Mouse (Mus musculus): ENCODE measurements around the gene C1qtnf4. TPM values are rescaled to one million over a fixed set of nuclear protein-coding genes. Genes with fewer than 3 reads are reported as not detected.
"Not testable (repeated sequence)": the region's sequence is repeated elsewhere in the genome, so short reads cannot be mapped to it uniquely, and the experiment has no call there.

The C1qtnf4 gene
- total RNA-seq, 2 experiments from 2014 or later, result 220 to 233 TPM

DNA sequence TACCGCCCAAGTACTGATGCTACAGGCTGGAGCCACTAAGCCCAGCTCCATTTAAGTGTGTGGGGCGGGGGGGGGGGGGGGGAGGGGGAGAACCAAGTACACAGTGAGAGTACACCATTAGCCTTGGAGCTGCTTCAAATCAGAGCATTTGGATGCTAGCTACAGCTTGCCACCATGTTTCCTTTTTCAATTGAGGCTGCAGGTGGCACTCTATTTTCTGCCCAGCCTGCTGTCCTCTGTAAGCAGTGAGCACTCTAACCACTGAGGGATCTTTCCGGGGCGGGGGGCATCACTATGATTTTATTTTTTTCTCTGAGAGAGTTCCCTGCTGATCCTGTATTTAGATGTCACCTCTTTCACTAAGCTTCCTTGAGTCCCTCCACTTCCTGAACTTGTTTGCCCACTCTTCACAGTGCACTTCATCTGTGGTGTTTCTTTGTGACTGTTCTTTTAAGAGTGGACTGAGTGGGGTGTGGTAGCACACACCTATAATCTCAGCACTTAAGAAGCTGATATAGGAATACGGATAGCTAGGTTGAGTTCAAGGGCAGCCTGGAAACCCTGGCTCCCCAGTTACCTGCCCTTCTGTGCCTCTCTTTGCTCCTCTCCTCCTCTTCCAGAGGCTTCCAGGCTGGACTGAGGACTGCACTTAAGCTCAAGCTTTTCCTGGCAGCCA, 7.9 kb upstream of the C1qtnf4 start:
- intact Hi-C loops (cut with DNase I), result no loop called here
- DNase-seq (ENCODE audit: extremely low spot score in 1 of 2, low spot score in 2 of 2), result no peak

DNA sequence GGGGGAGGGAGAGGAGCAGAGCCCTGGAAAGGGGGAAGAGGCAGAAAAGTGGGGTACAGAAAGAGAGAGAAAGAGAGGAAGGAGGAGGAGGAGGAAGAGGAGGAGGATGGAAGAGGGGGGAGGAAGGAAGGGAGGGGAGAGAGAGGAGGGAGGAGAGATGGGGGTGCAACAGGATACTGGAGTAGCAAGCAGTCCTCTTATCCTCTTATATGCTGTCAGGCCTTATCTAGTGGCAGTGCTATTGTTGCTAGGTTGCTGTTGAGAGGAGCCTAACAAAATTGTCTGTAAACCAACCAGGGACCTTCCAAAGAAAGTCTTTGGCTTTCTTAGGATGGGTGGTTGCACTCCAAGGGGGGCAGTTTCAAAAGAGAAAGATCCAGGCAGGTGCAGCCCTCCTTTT, 6.2 kb upstream of the C1qtnf4 start:
- intact Hi-C loops (cut with DNase I), result no loop called here

DNA sequence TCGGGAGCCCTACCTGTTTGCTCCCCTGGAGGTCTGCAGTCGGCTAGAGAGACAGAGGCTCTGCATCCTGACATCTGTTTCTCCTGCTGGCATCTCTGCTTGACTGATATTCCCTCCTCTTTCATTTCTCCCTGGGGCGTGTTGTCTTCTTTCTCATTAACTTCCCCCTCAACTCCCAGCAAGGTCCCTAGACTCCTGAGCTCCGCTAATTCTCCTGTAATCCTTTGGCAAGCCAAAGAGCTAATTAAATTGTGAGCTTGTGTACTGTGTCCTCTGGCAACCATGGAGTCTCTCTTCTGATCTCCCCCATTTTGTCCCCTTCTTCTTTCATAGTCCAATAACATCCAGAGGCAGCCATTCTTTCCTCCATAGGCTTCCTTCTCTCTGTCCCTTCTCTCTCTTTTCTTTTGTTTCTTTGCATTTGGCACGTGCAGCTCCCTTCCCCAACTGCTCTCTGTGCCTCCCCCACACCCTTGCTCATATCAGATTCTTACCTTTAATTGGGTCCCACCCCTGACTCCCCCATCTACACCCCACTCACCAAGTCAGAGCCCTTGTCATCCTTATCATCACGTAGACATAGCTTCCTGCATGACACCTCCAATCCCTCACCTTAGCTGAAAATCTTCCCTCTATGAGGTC, 5.4 kb upstream of the C1qtnf4 start:
- no peak for DNase-seq (ENCODE audit: extremely low spot score in 1 of 2, low spot score in 2 of 2)
- intact Hi-C loops (cut with DNase I), result no loop called here

More for the DNA sequence above, 6.2 kb upstream of the C1qtnf4 start:
- DNase-seq (ENCODE audit: extremely low spot score in 1 of 2, low spot score in 2 of 2), result no peak

DNA sequence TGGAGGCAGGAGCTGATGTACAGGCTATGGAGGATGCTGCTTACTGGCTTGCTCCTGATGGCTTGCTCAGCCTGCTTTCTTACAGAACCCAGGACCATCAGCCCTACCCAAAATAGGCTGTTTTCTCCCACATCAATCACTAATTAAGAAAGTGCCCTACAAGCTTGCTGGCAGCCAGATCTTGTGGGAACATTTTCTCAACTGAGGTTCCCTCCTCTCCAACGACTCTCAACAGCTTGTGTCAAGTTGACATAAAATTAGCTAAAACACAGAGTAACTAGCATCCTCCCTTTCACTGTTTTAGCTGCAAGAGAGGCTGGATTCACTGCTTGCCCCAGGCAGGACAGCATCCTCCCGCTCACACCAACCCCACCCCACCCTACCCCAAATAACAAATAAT, 3.8 kb upstream of the C1qtnf4 start:
- DNase-seq (ENCODE audit: extremely low spot score in 1 of 2, low spot score in 2 of 2), result no peak
- intact Hi-C loops (cut with DNase I), result no loop called here

DNA sequence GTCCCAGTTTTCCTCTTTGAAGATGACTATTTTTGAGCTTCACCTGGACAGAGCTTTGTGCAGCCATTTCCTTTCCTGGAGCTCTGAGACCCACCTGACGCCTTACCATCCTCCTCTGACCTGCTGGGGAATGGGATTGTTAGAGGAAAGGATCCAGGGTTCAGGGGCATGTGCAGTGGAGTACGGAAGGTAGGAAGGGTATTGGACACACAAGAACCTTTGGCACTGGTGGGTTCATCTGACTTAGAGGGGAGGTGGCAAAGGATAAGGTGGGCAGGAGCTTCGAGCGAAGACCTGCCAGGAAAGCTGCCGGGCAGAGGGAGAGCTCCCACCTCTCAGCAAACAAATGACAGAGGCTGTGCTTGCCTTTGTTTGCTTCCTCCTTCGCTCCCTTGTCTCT, 776 bp downstream of the C1qtnf4 start:
- intact Hi-C loops (cut with DNase I), result no loop called here
- DNase-seq (ENCODE audit: extremely low spot score in 1 of 2, low spot score in 2 of 2), result no peak

DNA sequence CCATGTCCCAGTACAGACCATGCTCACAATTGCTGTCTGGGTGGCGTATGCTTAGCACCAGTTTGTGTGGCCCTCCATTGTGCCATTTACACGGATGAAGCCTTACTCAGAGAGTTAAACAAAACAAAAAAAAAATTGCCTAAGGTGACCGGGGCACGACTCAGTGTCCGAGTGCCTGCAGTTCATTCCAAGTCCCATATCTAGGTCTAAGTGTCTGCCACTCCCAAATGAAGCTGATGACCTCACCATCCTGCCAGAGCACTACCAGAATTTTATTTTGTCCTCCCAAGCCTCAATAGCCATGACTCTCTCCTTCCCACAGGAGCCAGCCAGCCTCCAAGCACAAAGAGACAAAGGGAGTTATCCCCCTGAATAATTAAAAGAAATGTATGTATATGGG, 2.0 kb downstream of the C1qtnf4 start:
- intact Hi-C loops (cut with DNase I), result no loop called here
- DNase-seq (ENCODE audit: extremely low spot score in 1 of 2, low spot score in 2 of 2), result no peak

DNA sequence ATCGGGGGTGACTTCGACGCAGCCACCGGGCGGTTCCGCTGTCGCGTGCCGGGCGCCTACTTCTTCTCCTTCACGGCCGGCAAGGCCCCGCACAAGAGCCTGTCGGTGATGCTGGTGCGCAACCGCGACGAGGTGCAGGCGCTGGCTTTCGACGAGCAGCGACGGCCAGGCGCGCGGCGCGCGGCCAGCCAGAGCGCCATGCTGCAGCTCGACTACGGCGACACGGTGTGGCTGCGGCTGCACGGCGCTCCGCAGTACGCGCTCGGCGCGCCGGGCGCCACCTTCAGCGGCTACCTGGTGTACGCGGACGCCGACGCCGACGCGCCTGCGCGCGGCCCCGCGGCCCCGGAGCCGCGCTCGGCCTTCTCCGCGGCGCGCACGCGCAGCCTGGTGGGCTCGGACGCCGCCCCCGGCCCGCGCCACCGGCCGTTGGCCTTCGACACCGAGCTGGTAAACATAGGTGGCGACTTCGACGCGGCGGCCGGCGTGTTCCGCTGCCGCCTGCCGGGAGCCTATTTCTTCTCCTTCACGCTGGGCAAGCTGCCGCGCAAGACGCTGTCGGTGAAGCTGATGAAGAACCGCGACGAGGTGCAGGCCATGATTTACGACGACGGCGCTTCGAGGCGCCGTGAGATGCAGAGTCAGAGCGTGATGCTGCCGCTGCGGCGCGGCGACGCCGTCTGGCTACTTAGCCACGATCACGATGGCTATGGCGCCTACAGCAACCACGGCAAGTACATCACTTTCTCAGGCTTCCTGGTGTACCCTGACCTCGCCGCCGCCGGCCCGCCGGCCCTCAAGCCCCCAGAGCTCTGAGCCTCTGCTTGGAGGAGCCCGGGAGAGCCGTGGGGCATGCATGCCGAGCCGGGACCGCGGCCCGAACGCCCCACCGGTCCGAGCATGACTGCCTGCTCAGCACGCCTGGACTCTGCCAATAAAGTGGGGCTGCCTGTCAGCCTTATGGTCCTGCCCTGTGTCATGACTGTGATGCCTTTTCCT, 4.2 kb downstream of the C1qtnf4 start:
- intact Hi-C loops (cut with DNase I), result no loop called here
- DNase-seq (ENCODE audit: extremely low spot score in 1 of 2, low spot score in 2 of 2), result peak in 1 of 2 experiments; percentile 68

DNA sequence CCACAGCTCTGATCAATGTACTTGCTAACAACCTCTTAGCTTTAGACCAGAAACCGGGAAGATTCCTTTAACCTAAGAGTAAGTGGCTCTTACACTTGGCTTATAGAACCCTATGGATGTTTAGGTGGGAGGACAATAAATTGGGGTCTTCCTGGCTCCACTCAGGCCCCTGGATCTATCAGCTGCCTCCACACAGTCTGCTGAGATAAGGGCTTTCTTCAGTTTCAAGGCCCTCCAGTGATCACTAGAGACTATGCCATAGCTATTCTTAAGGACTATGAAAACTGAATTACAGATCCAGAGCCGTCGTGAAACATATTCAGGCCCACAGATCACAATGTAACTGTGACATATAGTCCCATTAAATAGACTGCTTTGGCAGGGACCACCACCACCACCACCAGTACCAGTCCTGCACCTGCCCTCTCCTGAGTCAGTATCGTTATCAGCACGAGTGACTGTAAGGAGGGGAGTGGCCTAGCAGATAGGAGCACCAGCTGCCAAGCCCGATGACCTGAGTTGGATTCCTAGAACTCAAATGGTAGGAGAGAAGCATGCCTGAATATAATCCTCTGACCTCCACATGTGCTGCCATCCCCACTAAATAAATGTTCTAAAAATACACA, 8.1 kb downstream of the C1qtnf4 start:
- intact Hi-C loops (cut with DNase I), result no loop called here
- DNase-seq (ENCODE audit: extremely low spot score in 1 of 2, low spot score in 2 of 2), result no peak

DNA sequence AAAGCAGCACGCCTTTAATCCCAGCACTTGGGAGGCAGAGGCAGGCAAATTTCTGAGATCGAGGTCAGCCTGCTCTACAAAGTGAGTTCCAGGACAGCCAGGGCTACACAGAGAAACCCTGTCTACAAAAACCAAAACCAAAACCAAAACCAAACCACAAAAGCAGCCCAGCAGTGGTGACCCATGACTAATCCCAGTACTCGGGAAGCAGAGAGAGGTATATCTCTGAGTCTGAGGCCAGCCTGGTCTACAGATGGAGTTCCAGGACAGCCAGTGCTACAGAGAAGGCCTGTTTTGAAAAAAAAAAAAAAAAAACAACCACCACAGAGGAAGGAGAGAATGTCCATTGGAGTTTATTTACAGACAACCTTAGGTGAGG, 8.6 kb downstream of the C1qtnf4 start:
- intact Hi-C loops (cut with DNase I), result not testable (repeated sequence)

DNA sequence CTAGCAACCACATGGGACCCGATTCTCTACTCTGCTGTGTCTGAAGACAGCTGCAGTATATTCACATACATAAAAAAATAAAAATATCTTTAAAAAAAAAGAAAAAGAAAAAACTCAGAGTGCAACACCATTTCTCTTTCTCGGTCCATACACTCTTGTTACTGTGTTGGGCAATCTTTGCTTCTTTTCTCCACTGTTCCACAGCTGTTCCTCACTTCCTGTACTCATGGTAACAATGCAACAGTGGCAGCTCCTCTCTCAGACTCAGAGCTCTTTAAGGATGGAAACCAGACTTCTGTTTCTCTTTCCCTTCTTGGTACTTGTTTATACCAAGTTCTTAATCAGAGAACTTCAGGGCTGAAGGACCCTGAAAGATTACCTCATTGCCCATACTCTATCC, 17.7 kb downstream of the C1qtnf4 start:
- DNase-seq (ENCODE audit: extremely low spot score in 1 of 2, low spot score in 2 of 2), result no peak
- intact Hi-C loops (cut with DNase I), result loop anchor here (5.0 kb wide), 1 partner anchor 149 kb away; the partner anchor contains the start of gene Psmc3

More for the DNA sequence above, 8.6 kb downstream of the C1qtnf4 start:
- DNase-seq (ENCODE audit: extremely low spot score in 1 of 2, low spot score in 2 of 2), result not testable (repeated sequence)

DNA sequence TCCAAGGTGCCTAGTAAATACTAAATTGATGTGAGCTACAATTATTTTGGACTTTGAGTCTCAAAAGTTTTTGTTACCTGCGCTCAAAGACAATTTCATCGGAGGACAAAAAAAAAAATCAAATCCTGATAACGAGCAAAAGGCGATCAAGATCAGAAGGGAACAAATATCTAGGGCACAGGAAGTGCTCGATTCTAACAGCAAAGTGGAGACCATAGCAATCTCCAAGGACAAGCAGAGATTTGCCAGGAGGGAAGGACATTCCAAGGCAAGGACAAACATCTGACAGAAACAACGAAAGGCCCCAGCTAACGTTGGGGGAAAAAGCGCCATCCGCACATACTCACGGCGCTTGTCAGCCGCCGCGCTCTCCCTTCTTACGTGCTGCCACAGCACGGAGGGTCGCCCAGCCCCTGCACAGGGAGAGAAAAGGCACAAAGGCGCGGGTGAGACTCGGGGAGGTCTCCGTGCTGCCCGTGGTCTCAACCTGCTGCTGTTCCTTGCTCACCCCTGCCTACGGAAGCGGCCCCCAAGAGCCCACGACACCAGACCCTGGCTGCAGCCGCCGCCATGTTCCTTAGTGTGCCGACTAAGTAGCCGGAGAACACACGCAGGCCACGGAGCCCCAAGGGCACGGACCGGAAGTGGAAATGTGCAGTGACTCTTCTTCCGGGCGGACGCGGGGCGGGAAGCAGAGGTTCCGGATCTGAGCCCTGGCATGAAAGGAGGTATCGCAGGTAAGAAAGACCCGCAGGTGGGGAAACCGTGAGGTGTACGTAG, 18.6 kb downstream of the C1qtnf4 start, which contains the start of the genes Kbtbd4 and Ndufs3:
TSS of gene Kbtbd4 (plus strand) at position 665 of the 780 bp plus-strand sequence.
TSS of gene Ndufs3 (minus strand) at position 752 of the 780 bp plus-strand sequence.
- intact Hi-C loops (cut with DNase I), result loop anchor here (5.0 kb wide), 1 partner anchor 148 kb away; the partner anchor contains the start of gene Psmc3
- peak; percentile 83 to 91 for DNase-seq (ENCODE audit: extremely low spot score in 1 of 2, low spot score in 2 of 2)

DNA sequence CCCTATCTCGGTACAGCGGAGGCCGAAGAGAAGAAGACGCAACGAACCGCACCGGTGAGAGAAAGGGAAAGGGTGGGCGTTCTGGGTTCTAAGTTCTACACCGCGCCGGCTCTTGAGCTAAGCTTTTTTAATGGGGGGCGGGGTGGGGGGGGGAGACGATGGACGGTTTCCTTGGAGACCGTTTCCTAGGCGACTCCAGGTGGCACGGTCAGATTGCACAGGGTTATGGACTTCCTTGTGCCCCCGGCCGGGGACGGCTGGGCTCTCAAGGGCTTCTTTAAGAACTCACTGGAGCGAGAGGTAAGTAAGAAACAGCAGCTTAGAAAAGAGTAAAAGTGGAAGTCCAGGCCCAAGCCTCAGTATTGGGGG, 19.2 kb downstream of the C1qtnf4 start:
- peak in 1 of 2 experiments; percentile 45 for DNase-seq (ENCODE audit: extremely low spot score in 1 of 2, low spot score in 2 of 2)
- intact Hi-C loops (cut with DNase I), result loop anchor here (5.0 kb wide), 1 partner anchor 147 kb away; the partner anchor contains the start of gene Psmc3

DNA sequence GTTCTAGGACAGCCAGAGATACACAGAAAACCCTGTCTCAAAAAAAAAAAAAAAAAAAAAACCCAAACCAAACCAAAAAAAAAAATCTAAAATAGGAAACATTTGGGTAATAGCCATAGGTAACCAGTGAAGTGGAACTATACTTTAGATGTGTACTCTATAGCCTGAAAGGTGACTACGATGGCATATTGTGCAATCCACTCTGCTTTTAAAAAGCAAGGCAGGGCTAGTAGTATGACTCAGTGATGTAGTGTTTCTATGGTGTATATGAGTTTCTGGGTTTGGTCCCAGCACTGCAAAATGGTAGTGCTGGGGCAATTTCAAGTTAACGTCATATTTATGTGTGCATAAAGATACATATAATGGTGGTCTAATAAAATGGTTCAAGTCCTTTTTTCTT, 21.1 kb downstream of the C1qtnf4 start:
- intact Hi-C loops (cut with DNase I), result no loop called here
- no peak for DNase-seq (ENCODE audit: extremely low spot score in 1 of 2, low spot score in 2 of 2)

DNA sequence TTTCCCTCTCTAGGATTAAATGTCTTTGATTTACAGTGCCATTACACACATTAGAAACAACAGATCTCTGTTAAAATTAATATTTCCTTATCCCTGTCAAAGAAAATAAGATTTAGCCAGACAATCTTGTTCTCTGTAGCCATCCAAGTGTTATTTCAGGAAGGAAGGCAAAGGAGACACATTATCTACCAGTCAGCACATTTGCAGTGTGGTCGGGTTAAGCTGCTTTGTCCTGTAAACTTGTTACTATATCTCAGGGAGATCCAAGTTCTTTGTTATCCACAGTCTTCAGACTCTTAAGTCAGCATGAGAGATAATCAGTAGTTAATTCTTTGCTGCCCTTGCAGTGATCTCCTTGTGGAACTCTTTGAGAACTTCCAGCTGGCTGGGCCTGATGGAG, 25.2 kb downstream of the C1qtnf4 start:
- DNase-seq (ENCODE audit: extremely low spot score in 1 of 2, low spot score in 2 of 2), result no peak
- intact Hi-C loops (cut with DNase I), result no loop called here

DNA sequence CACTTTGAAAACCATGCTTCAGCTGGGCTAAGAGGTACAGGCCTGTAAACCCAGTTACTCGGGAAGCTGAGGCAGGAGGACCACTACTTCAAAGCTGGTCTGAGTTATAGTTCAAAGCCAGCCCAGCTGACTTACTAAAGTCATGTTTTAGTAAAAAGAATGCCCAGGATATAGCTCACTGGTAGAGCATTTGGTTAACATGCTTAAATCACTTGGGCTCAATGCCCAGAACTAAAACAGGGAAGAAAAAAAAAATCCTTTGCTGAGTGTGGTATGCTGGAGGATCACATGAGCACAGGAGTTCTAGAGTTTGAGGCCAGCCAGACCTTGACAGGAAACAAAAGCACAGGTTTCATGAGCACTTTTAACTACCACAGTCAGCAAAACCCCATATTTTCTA, 26.0 kb downstream of the C1qtnf4 start:
- intact Hi-C loops (cut with DNase I), result no loop called here
- DNase-seq (ENCODE audit: extremely low spot score in 1 of 2, low spot score in 2 of 2), result no peak

DNA sequence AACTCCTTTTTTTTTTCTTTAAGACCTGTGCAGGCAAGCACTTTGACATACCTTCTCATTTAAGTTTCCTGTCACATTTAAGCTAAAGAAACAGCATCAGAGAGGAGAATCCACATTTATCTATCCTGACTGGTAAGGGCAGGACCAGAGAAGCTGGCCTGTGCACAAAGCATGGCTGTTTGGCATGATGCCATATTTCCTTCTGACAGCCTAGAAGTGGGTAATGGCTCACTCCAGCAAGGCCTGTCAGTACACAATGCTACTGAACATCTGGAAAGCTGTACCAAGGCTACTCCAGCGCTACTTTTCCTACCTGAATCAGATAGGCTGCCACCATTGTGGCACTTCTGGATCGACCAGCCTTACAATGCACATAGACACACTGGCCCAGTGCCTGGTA, 28.0 kb downstream of the C1qtnf4 start:
- no peak for DNase-seq (ENCODE audit: extremely low spot score in 1 of 2, low spot score in 2 of 2)
- intact Hi-C loops (cut with DNase I), result no loop called here

DNA sequence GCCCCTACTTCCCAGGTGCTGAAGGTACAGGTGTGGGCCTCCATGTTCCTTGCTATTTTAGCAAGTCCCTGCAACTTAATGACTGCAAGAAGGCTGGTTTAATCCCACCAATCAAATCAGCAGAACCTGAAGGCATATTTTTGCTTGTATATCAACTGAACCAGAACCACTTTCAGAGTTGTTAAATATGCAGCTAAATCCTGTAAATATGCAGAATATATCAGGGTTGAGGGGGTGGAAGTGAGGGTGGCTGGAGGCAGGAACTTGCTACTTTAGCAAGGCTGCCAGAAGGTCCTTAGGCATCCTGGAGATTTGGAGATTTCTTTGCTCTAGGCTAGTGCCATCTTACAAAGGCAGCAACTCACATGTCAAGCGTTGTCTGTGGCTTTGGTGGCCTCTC, 29.9 kb downstream of the C1qtnf4 start:
- DNase-seq (ENCODE audit: extremely low spot score in 1 of 2, low spot score in 2 of 2), result no peak
- intact Hi-C loops (cut with DNase I), result no loop called here

DNA sequence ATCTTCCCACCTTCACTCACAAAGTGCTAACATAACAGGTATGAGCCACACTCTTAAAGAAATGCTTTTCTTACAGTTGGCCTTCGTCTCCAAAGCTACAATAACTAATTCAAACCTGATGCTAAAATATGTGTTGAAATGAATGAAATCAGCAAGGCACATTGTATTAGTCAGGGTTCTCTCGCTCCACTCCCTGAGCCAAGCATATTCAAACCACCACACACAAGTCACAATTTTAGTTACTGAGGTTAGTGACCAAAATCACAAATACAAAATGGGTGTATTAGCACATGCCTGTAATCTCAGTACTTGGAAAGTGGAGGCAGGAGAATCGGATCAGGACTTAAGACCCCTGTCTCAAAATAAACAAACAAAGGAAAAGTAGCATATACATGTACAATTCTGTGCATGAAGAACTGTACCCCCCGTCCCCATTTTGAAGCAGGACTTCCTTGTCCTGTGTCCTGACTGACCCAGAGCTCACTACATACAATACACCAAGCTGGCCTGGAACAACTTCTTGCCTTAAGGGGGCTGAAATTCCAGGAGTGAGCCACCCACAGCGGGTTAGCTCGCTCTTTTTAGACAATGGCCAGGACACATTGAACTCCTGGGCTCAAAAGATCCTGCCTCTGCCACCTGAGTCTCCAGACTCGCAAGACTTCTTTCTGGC, 31.0 kb downstream of the C1qtnf4 start:
- no peak for DNase-seq (ENCODE audit: extremely low spot score in 1 of 2, low spot score in 2 of 2)
- intact Hi-C loops (cut with DNase I), result no loop called here

Measured in left cerebral cortex, postnatal 10 days (tissue).